Mouse (Mus musculus): ENCODE results near the gene Leng1.

GRCm38 (mm10) chr7:3658578-3658977 lies 7.1 kb downstream of the Leng1 start:
- TF ChIP-seq REST (IDR thresholded peaks at IDR 0.05; ENCODE audit: insufficient read depth, insufficient read length) = no peak
- TF ChIP-seq POLR2A (IDR thresholded peaks at IDR 0.05; ENCODE audit: insufficient read length, low read depth) = no peak
- TF ChIP-seq TCF12 (IDR thresholded peaks at IDR 0.05; ENCODE audit: insufficient read depth, poor library complexity, severe bottlenecking) = no peak
- TF ChIP-seq POLR2AphosphoS2 (IDR thresholded peaks at IDR 0.05; ENCODE audit: insufficient read length, low read depth) = no peak
